Mouse (Mus musculus): ENCODE measurements at regions not wholly inside any gene's neighbourhood (a gene's known extent, or its start where the extent isn't known, plus 50 kb on each side); places are given as distances from the start of the nearest gene placed in this dataset.

DNA sequence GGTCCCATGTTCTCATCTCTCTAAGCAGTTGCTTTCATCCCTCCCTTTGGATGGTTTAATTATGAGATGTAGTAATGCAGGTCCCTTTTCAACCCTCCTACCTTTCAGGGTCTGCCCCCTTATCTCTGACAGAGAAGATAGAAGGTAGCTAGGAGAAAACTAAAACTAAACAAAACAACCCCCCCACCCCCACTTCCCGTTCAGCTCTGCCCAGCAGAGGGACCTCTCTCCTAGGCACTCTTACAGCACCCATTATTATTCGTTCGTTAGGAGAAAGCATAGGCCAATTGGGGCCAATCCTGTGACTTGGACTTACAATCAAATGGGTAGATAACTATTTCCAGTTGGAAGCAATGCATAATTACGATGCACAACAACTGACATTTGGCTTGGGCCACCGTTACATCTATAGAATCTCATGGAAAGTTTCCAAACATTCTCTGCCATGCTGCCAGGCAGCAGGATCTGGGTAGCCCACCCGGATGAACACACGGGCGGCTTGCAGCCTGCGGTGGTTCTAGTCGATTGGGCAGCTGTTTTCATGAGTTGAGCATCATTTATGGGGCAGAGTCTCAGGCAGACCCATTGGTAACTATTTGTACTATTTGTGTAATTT, 322.6 kb downstream of the Tbc1d1 start:
- Histone ChIP-seq H3K4me2 (no peak overlapping the region), H3K36me3 (ENCODE audit: control insufficient read depth, insufficient read depth, low read length) (no peaks in the 10 kb centered on the region), H3K9me3 (ENCODE audit: control insufficient read depth, low read length) (no peaks in the 10 kb centered on the region), H3K9ac (ENCODE audit: low read depth, low read length) (no peak overlapping the region), H3K27me3 (replicated peaks; ENCODE audit: control insufficient read depth, insufficient read depth, low read length) (no peaks in the 10 kb centered on the region), H3K27ac (ENCODE audit: low read depth, low read length) (no peak overlapping the region), H3K4me3 (ENCODE audit: low read depth, low read length) (no peak overlapping the region), H3K4me1 (replicated peaks; ENCODE audit: control insufficient read depth, insufficient read depth, low read length) (no peaks in the 10 kb centered on the region)
- WGBS = 80% methylated on average over 10 of the region's 10 CpGs
- ATAC-seq (replicated peaks; ENCODE audit: low FRiP score) (no peak), DNase-seq (ENCODE audit: low spot score) (no peak)

DNA sequence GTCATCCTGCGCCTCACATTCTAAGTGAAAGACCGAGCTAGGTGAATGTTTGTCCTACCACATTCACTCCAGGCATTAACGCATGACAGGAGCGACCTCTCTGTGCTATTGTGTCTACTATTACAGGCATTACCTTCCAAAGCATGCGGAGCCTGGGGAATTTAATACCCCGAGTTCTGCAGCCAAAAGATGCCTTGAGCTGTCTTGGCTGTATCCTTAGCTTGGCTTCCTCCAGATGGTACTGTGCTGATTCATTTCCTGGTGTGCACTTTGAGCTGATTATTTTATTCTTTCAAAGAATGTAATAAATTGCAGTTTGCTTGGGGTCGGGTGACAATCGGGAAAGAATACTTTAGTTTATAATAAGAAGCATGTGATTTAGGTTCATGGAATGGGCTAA, 323.2 kb downstream of the Tbc1d1 start:
- Histone ChIP-seq H3K9me3 (ENCODE audit: control insufficient read depth, low read length) (no peaks in the 10 kb centered on the region), H3K27me3 (replicated peaks; ENCODE audit: control insufficient read depth, insufficient read depth, low read length) (no peaks in the 10 kb centered on the region), H3K9ac (ENCODE audit: low read depth, low read length) (no peak overlapping the region), H3K27ac (ENCODE audit: low read depth, low read length) (no peak overlapping the region), H3K4me2 (no peak overlapping the region), H3K36me3 (ENCODE audit: control insufficient read depth, insufficient read depth, low read length) (no peaks in the 10 kb centered on the region), H3K4me3 (ENCODE audit: low read depth, low read length) (no peak overlapping the region), H3K4me1 (replicated peaks; ENCODE audit: control insufficient read depth, insufficient read depth, low read length) (no peaks in the 10 kb centered on the region)
- ATAC-seq (replicated peaks; ENCODE audit: low FRiP score) = no peak
- no peak for DNase-seq (ENCODE audit: low spot score)
- WGBS = 77% methylated on average over 8 of the region's 8 CpGs

DNA sequence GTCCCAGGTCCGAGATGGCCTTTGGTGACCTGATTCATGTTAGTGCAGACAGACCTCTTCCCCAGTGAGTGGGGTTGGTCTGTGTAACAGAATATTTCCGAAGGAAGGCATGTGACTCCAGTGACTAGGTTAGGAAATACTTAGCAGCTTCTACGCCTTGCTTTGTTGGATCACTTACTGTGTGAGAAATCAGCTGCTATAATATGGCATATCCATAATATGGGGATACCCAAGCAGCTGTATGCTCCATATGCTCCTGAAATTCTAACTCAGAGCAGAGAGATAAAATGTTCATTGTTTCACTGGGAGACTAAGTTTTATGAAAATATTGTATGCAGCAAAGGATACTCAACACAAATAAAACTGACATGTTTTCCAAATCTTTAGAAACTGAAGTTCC, 318.1 kb upstream of the Klf3 start:
- ATAC-seq (replicated peaks; ENCODE audit: low FRiP score) = no peak
- Histone ChIP-seq H3K4me1 (replicated peaks; ENCODE audit: control insufficient read depth, insufficient read depth, low read length) (peaks cover 2% of the 10 kb centered on the region; the same call in 1 of the 2 replicates), H3K36me3 (ENCODE audit: control insufficient read depth, insufficient read depth, low read length) (no peaks in the 10 kb centered on the region), H3K9me3 (ENCODE audit: control insufficient read depth, low read length) (no peaks in the 10 kb centered on the region), H3K4me2 (no peak overlapping the region), H3K4me3 (ENCODE audit: low read depth, low read length) (no peak overlapping the region), H3K27ac (ENCODE audit: low read depth, low read length) (no peak overlapping the region), H3K9ac (ENCODE audit: low read depth, low read length) (no peak overlapping the region), H3K27me3 (replicated peaks; ENCODE audit: control insufficient read depth, insufficient read depth, low read length) (no peaks in the 10 kb centered on the region)
- 82% methylated on average over 3 of the region's 3 CpGs for WGBS
- no peak for DNase-seq (ENCODE audit: low spot score)

DNA sequence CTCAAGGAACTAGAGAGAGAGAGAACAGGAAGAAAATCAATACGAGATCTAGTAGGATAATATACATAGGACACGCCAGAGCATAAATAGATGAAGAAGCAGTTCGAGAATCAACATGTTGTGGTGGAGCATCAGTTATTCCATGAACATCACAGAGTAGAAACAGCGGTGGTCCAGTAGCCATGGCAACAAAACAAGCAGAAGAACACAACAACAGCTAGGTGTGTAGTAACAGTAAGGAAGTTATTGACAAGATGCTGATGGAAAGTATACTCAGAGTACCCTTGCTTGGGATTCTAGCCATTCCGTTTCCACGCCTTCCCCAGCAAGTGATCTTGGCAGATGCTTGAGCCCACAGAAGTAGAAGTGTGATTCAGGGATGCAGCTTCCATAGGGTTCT, 317.3 kb upstream of the Klf3 start:
- H3K4me1 ChIP-seq (replicated peaks; ENCODE audit: control insufficient read depth, insufficient read depth, low read length) = peaks cover 2% of the 10 kb centered on the region; the same call in 1 of the 2 replicates
- no peak overlapping the region for H3K27ac ChIP-seq (ENCODE audit: low read depth, low read length)
- no peaks in the 10 kb centered on the region for H3K36me3 ChIP-seq (ENCODE audit: control insufficient read depth, insufficient read depth, low read length)
- H3K27me3 ChIP-seq (replicated peaks; ENCODE audit: control insufficient read depth, insufficient read depth, low read length) = no peaks in the 10 kb centered on the region
- DNase-seq (ENCODE audit: low spot score) (no peak), ATAC-seq (replicated peaks; ENCODE audit: low FRiP score) (no peak)
- H3K4me3 ChIP-seq (ENCODE audit: low read depth, low read length) = no peak overlapping the region
- H3K4me2 ChIP-seq = no peak overlapping the region
- H3K9me3 ChIP-seq (ENCODE audit: control insufficient read depth, low read length) = no peaks in the 10 kb centered on the region
- H3K9ac ChIP-seq (ENCODE audit: low read depth, low read length) = no peak overlapping the region
- 92% methylated on average over 6 of the region's 6 CpGs for WGBS

DNA sequence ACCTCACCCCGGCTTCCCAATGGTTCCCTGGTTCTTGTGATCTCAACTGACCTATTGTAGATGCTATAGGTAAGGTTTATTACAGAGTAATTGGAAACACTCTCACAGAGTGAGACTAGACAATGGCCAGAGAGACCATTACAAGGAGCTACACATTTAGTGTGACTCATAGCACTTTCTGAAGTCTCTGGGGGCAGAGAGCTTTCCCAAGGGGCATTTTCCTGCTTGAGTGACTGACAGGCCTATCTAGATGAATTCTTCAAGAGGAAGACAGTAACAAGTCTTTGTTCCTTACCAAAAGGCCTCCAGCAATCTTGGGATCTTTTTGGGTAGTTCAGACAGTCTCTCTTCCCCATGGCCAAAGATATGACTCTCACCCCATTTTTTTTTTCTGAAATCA, 316.4 kb upstream of the Klf3 start:
- Histone ChIP-seq H3K9me3 (ENCODE audit: control insufficient read depth, low read length) (no peaks in the 10 kb centered on the region), H3K4me3 (ENCODE audit: low read depth, low read length) (no peak overlapping the region), H3K4me1 (replicated peaks; ENCODE audit: control insufficient read depth, insufficient read depth, low read length) (peaks cover 2% of the 10 kb centered on the region; the same call in 1 of the 2 replicates), H3K27me3 (replicated peaks; ENCODE audit: control insufficient read depth, insufficient read depth, low read length) (no peaks in the 10 kb centered on the region), H3K36me3 (ENCODE audit: control insufficient read depth, insufficient read depth, low read length) (no peaks in the 10 kb centered on the region), H3K4me2 (no peak overlapping the region), H3K27ac (ENCODE audit: low read depth, low read length) (no peak overlapping the region), H3K9ac (ENCODE audit: low read depth, low read length) (no peak overlapping the region)
- WGBS = 83% methylated on average over 1 of the region's 1 CpGs
- DNase-seq (ENCODE audit: low spot score) (no peak), ATAC-seq (replicated peaks; ENCODE audit: low FRiP score) (no peak)

DNA sequence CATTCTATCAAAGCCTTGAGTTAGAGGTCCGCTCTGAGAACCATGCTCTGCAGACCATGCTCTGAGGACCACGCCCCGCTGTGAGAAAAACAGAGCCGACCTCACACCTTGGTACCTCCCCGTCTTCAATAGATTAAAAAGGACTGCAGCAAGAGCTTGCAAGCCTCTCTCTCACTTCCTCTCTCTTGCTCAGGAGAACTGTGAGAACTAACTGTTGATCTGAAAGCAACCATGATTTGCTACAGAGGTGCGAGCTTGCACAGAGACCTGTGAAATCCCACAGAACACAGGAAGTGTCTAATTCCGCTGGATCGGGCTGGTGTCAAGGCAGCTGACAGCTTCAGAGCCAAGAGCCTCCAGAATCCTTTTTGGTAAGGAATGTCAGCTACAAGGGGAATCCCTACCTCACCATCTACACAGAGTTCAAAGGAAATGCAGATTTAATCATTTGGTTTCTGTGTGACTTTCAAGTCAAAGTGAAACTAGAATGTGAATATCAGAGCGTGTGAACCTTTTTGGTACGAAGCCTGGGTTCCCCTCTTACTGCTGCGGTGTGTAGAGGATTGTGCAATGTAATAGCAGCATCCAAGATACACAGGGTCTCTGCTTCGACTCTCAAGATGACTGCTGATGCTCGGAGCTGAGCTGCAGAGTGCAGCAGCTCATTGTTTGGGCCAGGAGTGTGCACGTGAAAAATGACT, 315.3 kb upstream of the Klf3 start:
- ATAC-seq (replicated peaks; ENCODE audit: low FRiP score) = no peak
- Histone ChIP-seq H3K36me3 (ENCODE audit: control insufficient read depth, insufficient read depth, low read length) (no peaks in the 10 kb centered on the region), H3K4me3 (ENCODE audit: low read depth, low read length) (peak overlapping the region; percentile 23; the same call in 1 of the 2 replicates), H3K27ac (ENCODE audit: low read depth, low read length) (no peak overlapping the region), H3K4me2 (peak overlapping the region; percentile 59), H3K9ac (ENCODE audit: low read depth, low read length) (no peak overlapping the region), H3K9me3 (ENCODE audit: control insufficient read depth, low read length) (no peaks in the 10 kb centered on the region), H3K27me3 (replicated peaks; ENCODE audit: control insufficient read depth, insufficient read depth, low read length) (no peaks in the 10 kb centered on the region), H3K4me1 (replicated peaks; ENCODE audit: control insufficient read depth, insufficient read depth, low read length) (peaks cover 2% of the 10 kb centered on the region; the same call in 1 of the 2 replicates)
- 46% methylated on average over 14 of the region's 14 CpGs for WGBS
- no peak for DNase-seq (ENCODE audit: low spot score)

DNA sequence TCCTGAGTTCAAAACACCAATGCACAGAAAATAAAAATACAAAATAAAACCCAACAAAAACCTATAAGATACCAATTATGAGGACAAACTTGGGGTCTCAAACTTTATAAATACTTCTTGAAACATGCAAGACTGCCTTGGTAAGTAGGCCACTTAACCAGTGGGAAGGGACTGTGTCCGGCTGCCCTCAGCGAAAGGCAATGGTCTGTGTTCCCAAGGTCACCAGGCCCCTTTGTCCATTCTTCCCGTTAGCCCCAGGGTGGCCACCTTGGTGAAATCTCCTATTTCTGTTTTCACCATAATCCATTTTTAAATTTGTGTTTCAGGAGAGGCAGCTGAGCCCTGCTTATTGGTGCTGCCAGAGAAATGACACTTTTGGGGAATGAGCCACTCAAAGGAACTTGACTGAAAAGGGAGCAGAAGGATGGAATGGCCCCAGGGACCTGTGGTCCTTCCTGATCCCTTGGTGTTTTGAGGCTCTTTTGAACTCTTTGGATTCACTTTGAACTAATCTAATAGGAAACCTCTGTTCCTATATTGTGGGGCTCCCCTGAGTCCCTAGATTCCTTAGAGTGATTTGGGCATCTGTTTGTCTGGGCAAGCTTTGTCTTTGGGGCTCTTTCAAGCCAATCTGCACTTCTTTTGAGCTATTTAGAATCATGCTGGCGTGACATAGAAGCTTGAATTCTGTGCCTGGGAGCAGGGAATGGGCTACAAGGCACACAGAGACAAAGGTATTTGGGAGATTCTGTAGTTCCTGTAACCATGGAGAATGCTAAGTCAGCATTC, 313.3 kb upstream of the Klf3 start:
- H3K36me3 ChIP-seq (ENCODE audit: control insufficient read depth, insufficient read depth, low read length) = no peaks in the 10 kb centered on the region
- no peak for ATAC-seq (replicated peaks; ENCODE audit: low FRiP score)
- 85% methylated on average over 4 of the region's 4 CpGs for WGBS
- no peak overlapping the region for H3K4me2 ChIP-seq
- no peaks in the 10 kb centered on the region for H3K27me3 ChIP-seq (replicated peaks; ENCODE audit: control insufficient read depth, insufficient read depth, low read length)
- H3K9me3 ChIP-seq (ENCODE audit: control insufficient read depth, low read length) = no peaks in the 10 kb centered on the region
- H3K4me3 ChIP-seq (ENCODE audit: low read depth, low read length) = no peak overlapping the region
- H3K9ac ChIP-seq (ENCODE audit: low read depth, low read length) = no peak overlapping the region
- H3K27ac ChIP-seq (ENCODE audit: low read depth, low read length) = no peak overlapping the region
- peaks cover 2% of the 10 kb centered on the region; the same call in 1 of the 2 replicates for H3K4me1 ChIP-seq (replicated peaks; ENCODE audit: control insufficient read depth, insufficient read depth, low read length)
- DNase-seq (ENCODE audit: low spot score) = no peak

DNA sequence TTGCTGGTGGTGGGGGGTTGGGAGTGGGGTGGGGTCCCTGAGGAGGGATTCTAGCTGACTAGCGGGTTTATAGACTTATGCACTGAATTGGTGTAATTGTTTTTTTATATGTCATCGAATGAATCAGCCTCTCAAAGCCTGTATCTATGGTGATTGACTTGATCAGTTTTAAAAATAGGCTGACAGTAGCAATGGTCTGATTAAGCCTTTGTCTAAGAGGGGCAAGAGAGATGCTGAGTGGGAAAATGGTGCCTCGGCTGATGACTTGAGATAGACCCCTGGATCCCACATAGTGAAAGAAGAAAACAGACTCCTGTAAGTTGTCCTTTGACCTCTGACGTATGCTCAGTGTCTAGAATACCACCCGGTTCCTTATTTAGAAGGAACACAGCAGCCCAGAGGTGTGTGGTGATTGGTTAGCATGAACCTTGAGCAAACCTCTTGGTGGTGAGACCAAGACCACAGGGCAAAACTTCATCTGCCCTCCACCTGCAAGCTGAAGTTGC, 312.7 kb upstream of the Klf3 start:
- H3K9ac ChIP-seq (ENCODE audit: low read depth, low read length) = no peak overlapping the region
- no peaks in the 10 kb centered on the region for H3K9me3 ChIP-seq (ENCODE audit: control insufficient read depth, low read length)
- H3K4me1 ChIP-seq (replicated peaks; ENCODE audit: control insufficient read depth, insufficient read depth, low read length) = peaks cover 2% of the 10 kb centered on the region; the same call in 1 of the 2 replicates
- no peak overlapping the region for H3K4me3 ChIP-seq (ENCODE audit: low read depth, low read length)
- H3K27me3 ChIP-seq (replicated peaks; ENCODE audit: control insufficient read depth, insufficient read depth, low read length) = no peaks in the 10 kb centered on the region
- DNase-seq (ENCODE audit: low spot score) = no peak
- ATAC-seq (replicated peaks; ENCODE audit: low FRiP score) = no peak
- WGBS = 71% methylated on average over 5 of the region's 5 CpGs
- no peak overlapping the region for H3K27ac ChIP-seq (ENCODE audit: low read depth, low read length)
- H3K4me2 ChIP-seq = no peak overlapping the region
- no peaks in the 10 kb centered on the region for H3K36me3 ChIP-seq (ENCODE audit: control insufficient read depth, insufficient read depth, low read length)

All from liver, embryonic 11.5 days (tissue).